Mouse (Mus musculus) intestine, postnatal 0 days (tissue): Measurements from ENCODE around the gene P3h1. TPM values are rescaled to one million over a fixed set of nuclear protein-coding genes. Genes with fewer than 3 reads are reported as not detected.
A peak's percentile ranks its signal among the peaks of the same experiment; 100 is the strongest.

ENCODE experiments used
- ATAC-seq: fragments of 200-750 bp; cut with Nextera tagmentation; 2 replicates; pipeline ENCODE4 v1.8.0; 2017; ENCODE audit warnings: mild to moderate bottlenecking, moderate TSS enrichment, moderate library complexity
- H3K27ac ChIP-seq: fragments of 300-500 bp; sonication (generic); 2 replicates; pipeline ENCODE4 v1.5.1; 2014; ENCODE audit warnings: mild to moderate bottlenecking, low read depth, low read length, moderate library complexity
- H3K27me3 ChIP-seq: fragments of 300-500 bp; sonication (generic); replicated peaks from 2 replicates; pipeline ENCODE4 v1.6.1; 2014; ENCODE audit warnings: low read length, mixed read lengths; ENCODE audit not compliant: control insufficient read depth, insufficient read depth
- H3K36me3 ChIP-seq: fragments of 300-500 bp; sonication (generic); 2 replicates; pipeline ENCODE4 v1.6.1; 2014; ENCODE audit warnings: mild to moderate bottlenecking, moderate library complexity; ENCODE audit not compliant: control insufficient read depth, insufficient read depth
- H3K4me1 ChIP-seq: fragments of 300-500 bp; sonication (generic); replicated peaks from 2 replicates; pipeline ENCODE4 v1.6.1; 2014; ENCODE audit warnings: antibody characterized with exemption, low read length, mixed read lengths; ENCODE audit not compliant: control insufficient read depth, insufficient read depth
- H3K4me2 ChIP-seq: fragments of 300-500 bp; sonication (generic); replicated peaks from 2 replicates; pipeline ENCODE4 v1.6.1; 2014; ENCODE audit warnings: low read depth, mild to moderate bottlenecking, moderate library complexity
- H3K4me3 ChIP-seq: fragments of 300-500 bp; sonication (generic); 2 replicates; pipeline ENCODE4 v1.5.1; 2014; ENCODE audit warnings: low read depth, low read length
- H3K9ac ChIP-seq: fragments of 300-500 bp; sonication (generic); 2 replicates; pipeline ENCODE4 v1.6.1; 2014; ENCODE audit warnings: mild to moderate bottlenecking, low read depth, low read length
- H3K9me3 ChIP-seq: fragments of 300-500 bp; sonication (generic); 2 replicates; pipeline ENCODE4 v1.6.1; 2016; ENCODE audit warnings: mixed run types; ENCODE audit not compliant: control insufficient read depth
- CTCF ChIP-seq: sonication (generic); IDR thresholded peaks from 2 replicates; pipeline ENCODE4 v1.5.1; 2016; ENCODE audit warnings: low read depth, mild to moderate bottlenecking, control low read depth, antibody characterized with exemption, moderate library complexity
- WGBS: fragments of 180-500 bp; shearing (Covaris S2); extraction: QIAGEN DNeasy Blood & Tissue Kit; methylation state at CpG from one replicate; pipeline ENCODE4 v1.1.7; 2014; 5-methylcytosine and 5-hydroxymethylcytosine counted together
- polyA plus RNA-seq: library from polyadenylated mRNA; unstranded; fragments of >200 nt; fragmentation: Nextera tagmentation; extraction: Ambion mirVana; gene quantifications from 2 replicates; pipeline ENCODE4 v1.2.1, GENCODE M21; 2015

P3h1 gene
- 12.2 and 13.0 TPM in 2 replicates for polyA plus RNA-seq

DNA sequence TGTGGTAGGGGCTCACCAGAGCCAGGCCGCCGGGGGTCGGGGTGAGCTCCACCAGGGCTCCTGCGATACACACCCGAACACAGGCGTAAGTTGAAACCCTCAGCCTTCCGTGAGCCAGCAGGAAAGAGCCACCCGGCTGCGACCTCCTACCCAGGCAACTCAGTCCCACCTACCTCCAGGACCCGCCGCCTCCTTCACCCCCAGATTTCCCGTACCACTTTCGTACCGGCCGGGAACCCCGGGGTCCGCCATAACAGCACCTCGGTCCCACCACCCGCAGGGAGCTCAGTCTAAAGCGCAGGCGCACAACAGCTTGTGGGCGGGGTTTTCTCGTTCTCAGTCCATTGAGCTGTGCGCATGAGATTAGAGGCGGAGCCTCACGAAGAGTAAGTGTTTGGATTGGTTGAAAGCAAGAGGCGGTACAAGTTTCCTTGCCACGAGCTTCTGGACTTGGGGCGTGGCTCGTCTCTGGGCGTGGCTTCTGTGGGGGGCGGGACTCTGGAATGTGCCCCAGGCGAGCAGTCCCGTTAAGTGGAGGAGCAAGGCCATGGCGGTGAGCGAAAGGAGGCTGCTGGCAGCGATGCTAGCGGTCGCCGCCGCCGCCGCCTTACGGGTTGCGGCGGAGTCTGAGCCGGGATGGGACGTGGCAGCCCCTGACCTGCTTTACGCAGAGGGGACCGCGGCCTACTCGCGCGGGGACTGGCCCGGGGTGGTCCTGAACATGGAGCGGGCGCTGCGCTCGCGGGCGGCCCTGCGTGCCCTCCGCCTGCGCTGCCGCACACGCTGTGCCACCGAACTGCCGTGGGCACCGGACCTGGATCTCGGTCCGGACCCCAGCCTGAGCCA, at the start of gene P3h1, which contains the start of gene AU022252:
TSS of gene P3h1 (plus strand) at position 506 of the 846 bp plus-strand sequence.
TSS of gene AU022252 (minus strand) at position 303 of the 846 bp plus-strand sequence.
- peak; percentile 97 for ATAC-seq
- WGBS, result under 1% methylated on average over 71 of the region's 71 CpGs

DNA sequence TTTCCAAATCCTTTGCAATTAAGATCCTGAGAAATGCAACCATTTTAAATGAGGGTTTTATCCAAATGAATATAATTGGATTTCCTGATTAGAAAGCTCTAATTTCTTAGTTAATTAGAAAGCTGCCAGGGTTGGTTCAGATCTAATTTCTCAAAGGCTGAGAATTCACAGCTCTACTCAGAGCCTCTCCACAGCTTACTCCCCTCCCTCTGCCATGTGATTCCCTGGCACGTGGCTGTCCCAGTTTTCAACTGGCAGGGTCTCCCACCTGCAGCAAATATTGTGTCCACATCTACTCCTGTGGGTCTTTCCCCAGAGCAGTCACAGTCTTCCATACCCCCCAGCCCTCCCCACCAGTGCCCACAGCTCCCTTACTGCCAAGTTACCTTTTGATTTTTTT, 49.2 kb upstream of the P3h1 start:
- 40% methylated on average over 1 of the region's 1 CpGs for WGBS
- no peak overlapping the region for H3K4me2 ChIP-seq

More for the DNA sequence above, at the start of gene P3h1, which contains the start of gene AU022252:
- Histone ChIP-seq H3K4me1 (no peaks in the 10 kb centered on the region), H3K4me2 (peak within 1 kb of the TSS; percentile 95), H3K4me3 (peak within 1 kb of the TSS; percentile 62), H3K27ac (peak within 1 kb of the TSS; percentile 24; the same call in 1 of the 2 replicates), H3K27me3 (no peaks in the 10 kb centered on the region), H3K9me3 (no peaks in the 10 kb centered on the region), H3K36me3 (peaks cover 19% of the 10 kb centered on the region; the same call in 1 of the 2 replicates), H3K9ac (peak within 1 kb of the TSS; percentile 60)
- no peak for TF ChIP-seq CTCF

DNA sequence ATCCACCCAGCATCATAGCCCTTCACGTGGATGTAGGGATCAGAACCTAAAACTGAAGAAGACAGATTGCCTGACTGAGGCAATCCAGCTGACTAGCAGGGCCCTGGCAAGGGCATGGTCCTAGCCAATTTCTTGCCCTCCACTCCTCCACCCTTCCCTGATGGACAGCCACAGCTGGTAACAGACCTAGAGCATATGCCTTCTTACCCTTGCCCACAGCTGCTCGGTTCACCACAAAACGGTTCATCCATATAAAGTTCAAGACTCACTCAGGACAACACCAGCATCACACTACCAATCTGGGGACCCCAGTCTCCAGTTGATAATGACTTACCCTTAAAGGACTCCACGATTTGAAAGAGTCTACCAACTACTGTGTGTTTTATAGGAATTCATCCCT, 46.9 kb upstream of the P3h1 start:
- TF ChIP-seq CTCF, result no peak
- Histone ChIP-seq H3K4me3 (no peak overlapping the region), H3K27me3 (no peaks in the 10 kb centered on the region; the same call in 1 of the 2 replicates), H3K9ac (no peak overlapping the region), H3K4me2 (no peak overlapping the region), H3K9me3 (no peaks in the 10 kb centered on the region), H3K4me1 (no peaks in the 10 kb centered on the region), H3K27ac (no peak overlapping the region), H3K36me3 (no peaks in the 10 kb centered on the region)
- no peak for ATAC-seq
- 77% methylated on average over 4 of the region's 4 CpGs for WGBS

More for the DNA sequence above, 49.2 kb upstream of the P3h1 start:
- Histone ChIP-seq H3K9me3 (no peaks in the 10 kb centered on the region), H3K27ac (no peak overlapping the region), H3K27me3 (no peaks in the 10 kb centered on the region; the same call in 1 of the 2 replicates), H3K4me3 (no peak overlapping the region), H3K36me3 (no peaks in the 10 kb centered on the region), H3K4me1 (no peaks in the 10 kb centered on the region), H3K9ac (no peak overlapping the region)
- ATAC-seq, result no peak
- TF ChIP-seq CTCF, result no peak

DNA sequence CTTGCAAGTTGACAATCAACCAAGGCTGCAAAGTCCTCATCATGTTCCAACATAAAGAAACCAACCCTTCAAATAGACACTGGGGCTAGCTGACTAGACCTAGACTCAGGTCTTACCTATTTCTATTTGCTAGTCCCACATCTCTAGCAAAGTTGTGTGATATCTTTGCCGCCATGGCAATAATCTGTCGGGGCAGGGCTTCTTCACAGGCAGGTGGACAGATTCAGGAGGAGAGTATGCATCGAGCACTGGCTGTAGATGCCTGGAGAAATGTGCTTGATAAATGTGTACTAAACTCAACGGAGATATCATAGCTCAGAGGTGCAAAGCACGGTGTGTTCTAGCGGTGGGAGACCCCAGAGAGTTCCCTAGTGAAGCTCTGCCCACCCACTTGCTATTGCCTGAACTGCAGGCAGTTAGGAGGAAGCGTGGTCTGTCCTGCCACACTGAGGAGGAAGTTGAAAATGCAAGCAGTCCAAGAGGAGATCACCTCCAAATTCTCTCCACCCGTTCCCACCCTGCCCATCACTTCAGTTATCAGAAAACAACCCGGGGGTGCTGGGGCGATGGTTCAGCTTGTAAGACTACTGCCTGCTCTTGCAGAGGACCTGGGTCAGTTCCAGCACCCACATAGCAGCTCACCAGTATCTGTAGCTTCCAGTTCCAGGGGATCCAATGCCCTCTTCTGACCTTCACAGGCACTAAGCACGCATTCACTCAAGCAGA, 44.5 kb upstream of the P3h1 start:
- no peaks in the 10 kb centered on the region for H3K9me3 ChIP-seq
- TF ChIP-seq CTCF, result peak; percentile 55
- H3K4me1 ChIP-seq, result no peaks in the 10 kb centered on the region
- H3K9ac ChIP-seq, result no peak overlapping the region
- WGBS, result 35% methylated on average over 11 of the region's 11 CpGs
- ATAC-seq, result no peak
- no peaks in the 10 kb centered on the region for H3K36me3 ChIP-seq
- no peak overlapping the region for H3K27ac ChIP-seq
- no peak overlapping the region for H3K4me3 ChIP-seq
- no peaks in the 10 kb centered on the region; the same call in 1 of the 2 replicates for H3K27me3 ChIP-seq
- no peak overlapping the region for H3K4me2 ChIP-seq

DNA sequence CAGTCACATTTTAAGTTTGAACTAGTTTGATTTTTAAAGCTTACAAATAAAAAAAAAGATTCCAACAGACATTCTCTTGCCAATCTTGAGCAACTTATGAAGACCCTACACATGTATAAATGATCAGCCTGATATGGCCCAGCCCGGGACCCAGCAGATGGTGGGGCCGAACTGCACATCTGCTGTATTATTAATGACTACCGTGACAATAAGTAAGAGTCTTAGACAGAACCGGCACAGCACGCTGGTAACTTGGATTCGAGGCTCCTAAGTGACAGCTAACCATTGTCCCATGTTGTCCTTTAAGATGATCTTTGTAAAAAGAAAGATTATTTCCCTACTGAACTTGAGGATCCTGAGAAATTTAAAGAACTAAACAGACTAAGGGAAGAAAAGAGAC, 43.3 kb upstream of the P3h1 start:
- Histone ChIP-seq H3K4me3 (no peak overlapping the region), H3K9me3 (no peaks in the 10 kb centered on the region), H3K27ac (no peak overlapping the region), H3K4me2 (no peak overlapping the region), H3K27me3 (no peaks in the 10 kb centered on the region), H3K9ac (no peak overlapping the region), H3K36me3 (no peaks in the 10 kb centered on the region), H3K4me1 (no peaks in the 10 kb centered on the region)
- 82% methylated on average over 6 of the region's 6 CpGs for WGBS
- TF ChIP-seq CTCF, result no peak
- no peak for ATAC-seq

DNA sequence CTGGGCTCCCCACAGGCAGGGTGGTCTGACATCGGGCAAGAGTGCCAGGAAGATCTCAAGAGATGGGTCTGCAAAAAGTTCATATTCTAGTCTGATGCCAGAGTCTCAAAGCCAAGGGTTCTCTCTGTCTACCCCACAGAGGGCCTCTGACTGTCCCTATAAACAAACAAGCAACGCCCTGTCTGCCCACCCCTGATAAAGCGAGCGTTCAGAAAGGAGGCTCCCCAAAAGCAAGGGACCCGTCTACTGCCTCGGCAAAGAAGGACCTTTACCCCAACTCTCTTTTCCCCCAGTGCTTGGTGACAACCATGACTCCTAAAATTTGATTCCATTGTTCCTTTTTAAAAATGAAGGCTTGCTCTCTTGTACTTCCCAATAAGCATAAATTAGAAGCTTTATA, 42.9 kb upstream of the P3h1 start, which contains the start of gene Ermap:
TSS of gene Ermap (minus strand) at position 148 of the 400 bp plus-strand sequence.
- no peak for TF ChIP-seq CTCF
- Histone ChIP-seq H3K4me2 (no peak within 1 kb of the TSS), H3K36me3 (no peaks in the 10 kb centered on the region), H3K9me3 (no peaks in the 10 kb centered on the region), H3K9ac (no peak within 1 kb of the TSS), H3K4me3 (no peak within 1 kb of the TSS), H3K27me3 (no peaks in the 10 kb centered on the region), H3K4me1 (no peaks in the 10 kb centered on the region), H3K27ac (no peak within 1 kb of the TSS)
- ATAC-seq, result no peak
- 60% methylated on average over 6 of the region's 6 CpGs for WGBS
